Mouse (Mus musculus): ENCODE results near the gene Tmed3. TPM values are rescaled to one million over a fixed set of nuclear protein-coding genes. Genes with fewer than 3 reads are reported as not detected.
A peak's percentile ranks its signal among the peaks of the same experiment; 100 is the strongest.

The Tmed3 gene
- total and polyA plus RNA-seq, 3 experiments: 55.4 to 84.0 (median 80.9) TPM

DNA sequence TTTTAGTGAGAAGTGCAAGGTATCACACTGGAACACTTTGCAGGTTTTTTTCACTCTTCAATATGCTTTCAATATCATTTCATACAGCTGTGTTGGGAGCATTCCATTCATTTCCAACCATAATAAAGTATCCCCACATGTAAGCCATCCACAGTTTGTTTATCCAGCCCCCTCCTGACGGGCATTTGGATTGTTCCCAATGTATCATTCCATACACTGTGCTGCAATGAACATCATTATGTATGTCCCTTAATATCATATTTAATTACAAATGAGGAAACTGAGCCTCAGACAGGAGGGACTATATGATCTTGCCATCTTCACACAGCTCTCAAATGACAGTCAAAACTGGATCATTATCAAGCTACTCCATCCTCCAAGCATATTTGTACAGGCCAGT, 15.7 kb downstream of the Tmed3 start:
- H3K36me3 ChIP-seq (replicated peaks in 1 of 2; ENCODE audit: control insufficient read depth in 1 of 2, insufficient read depth in 1 of 2, low read length in 1 of 2): no peaks in the 10 kb centered on the region
- H3K27ac ChIP-seq (ENCODE audit: insufficient read depth, low read depth): no peak overlapping the region
- no peak overlapping the region for H3K9ac ChIP-seq (ENCODE audit: insufficient read depth, low read depth)
- H3K9me3 ChIP-seq (replicated peaks; ENCODE audit: low read length): no peaks in the 10 kb centered on the region
- H3K4me1 ChIP-seq (ENCODE audit: control insufficient read depth in 1 of 2, insufficient read depth in 2 of 2): peaks cover 3 to 10% of the 10 kb centered on the region in 2 experiments; a peak in 3 of 4 replicates
- in situ Hi-C loops (cut with MboI; ENCODE audit: low pct_ligation_motif_present, low pct_unique_long_range_greater_than_20kb, low sequenced_read_pairs): loop anchor here (25.0 kb wide), 1 partner anchor 452 kb away; no protein-coding TSS in a partner anchor
- dilution Hi-C loops (cut with MboI; ENCODE audit: extremely low pct_ligation_motif_present, extremely low pct_unique_long_range_greater_than_20kb, low sequenced_read_pairs): no loop called here
- TF ChIP-seq MAZ (IDR thresholded peaks at IDR 0.05; ENCODE audit: low read depth, low read length) (no peak), IRF4 (IDR thresholded peaks at IDR 0.05; ENCODE audit: low read depth, low read length) (no peak), EP300 (IDR thresholded peaks at IDR 0.05; ENCODE audit: low read length) (no peak), JUND (conservative IDR thresholded peaks at IDR 0.05; ENCODE audit: low read depth, low read length) (no peak), CHD2 (IDR thresholded peaks at IDR 0.05; ENCODE audit: low read length) (no peak), BHLHE40 (IDR thresholded peaks at IDR 0.05; ENCODE audit: low read depth, low read length) (no peak), SMC3 (IDR thresholded peaks at IDR 0.05; ENCODE audit: low read depth, low read length) (no peak)
- no peaks in the 10 kb centered on the region for H3K79me2 ChIP-seq (replicated peaks; ENCODE audit: control insufficient read depth, extremely low read depth, insufficient read depth, poor library complexity, severe bottlenecking)
- H3K4me3 ChIP-seq (replicated peaks in 1 of 3; ENCODE audit: low read depth in 2 of 3, low read length in 2 of 3, poor library complexity in 1 of 3): no peak overlapping the region
- H3K27me3 ChIP-seq (replicated peaks): no peaks in the 10 kb centered on the region
- no peak overlapping the region for H3K4me2 ChIP-seq (ENCODE audit: insufficient read depth, low read depth, poor library complexity, severe bottlenecking)
- no peak for DNase-seq (ENCODE audit: extremely low read depth)

DNA sequence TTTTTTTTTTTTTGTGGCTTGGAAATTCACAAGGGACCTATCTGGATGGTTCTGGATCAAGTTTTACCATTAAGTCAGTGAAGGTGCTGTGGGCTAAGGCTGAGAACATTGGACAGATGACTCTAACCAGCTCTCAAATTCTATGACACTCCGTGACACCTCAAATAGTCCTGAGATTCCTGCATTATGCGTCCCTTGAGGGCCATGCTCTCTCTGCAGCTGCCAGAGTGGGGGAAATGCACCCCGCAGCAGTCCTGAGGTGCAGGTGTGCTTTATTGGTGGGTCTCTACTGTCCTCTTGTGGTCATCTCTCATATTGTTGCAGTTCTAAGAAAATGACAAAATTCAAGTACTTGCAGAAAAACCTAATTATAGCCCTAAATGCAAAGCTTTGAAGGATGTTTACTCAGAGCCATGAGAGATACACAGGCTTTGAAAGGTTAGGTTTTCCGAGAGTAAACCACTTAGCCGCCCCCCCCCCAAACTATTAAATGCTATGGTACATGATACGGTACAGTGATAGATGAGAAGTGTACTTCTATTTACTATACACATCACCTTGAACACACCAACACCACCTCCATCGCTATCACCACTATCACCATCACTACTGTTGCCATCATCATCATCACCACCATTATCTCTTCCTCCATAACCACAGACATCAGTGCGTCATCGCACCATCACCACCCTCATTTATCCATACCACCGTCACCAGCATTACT, 17.2 kb downstream of the Tmed3 start:
- dilution Hi-C loops (cut with MboI; ENCODE audit: extremely low pct_ligation_motif_present, extremely low pct_unique_long_range_greater_than_20kb, low sequenced_read_pairs): no loop called here
- Histone ChIP-seq H3K79me2 (replicated peaks; ENCODE audit: control insufficient read depth, extremely low read depth, insufficient read depth, poor library complexity, severe bottlenecking) (no peaks in the 10 kb centered on the region), H3K27me3 (replicated peaks) (no peaks in the 10 kb centered on the region), H3K27ac (ENCODE audit: insufficient read depth, low read depth) (no peak overlapping the region), H3K4me2 (ENCODE audit: insufficient read depth, low read depth, poor library complexity, severe bottlenecking) (no peak overlapping the region), H3K36me3 (replicated peaks in 1 of 2; ENCODE audit: control insufficient read depth in 1 of 2, insufficient read depth in 1 of 2, low read length in 1 of 2) (no peaks in the 10 kb centered on the region), H3K4me1 (ENCODE audit: control insufficient read depth in 1 of 2, insufficient read depth in 2 of 2) (peaks cover 3 to 8% of the 10 kb centered on the region in 2 experiments; a peak in 3 of 4 replicates), H3K9ac (ENCODE audit: insufficient read depth, low read depth) (no peak overlapping the region), H3K4me3 (replicated peaks in 1 of 3; ENCODE audit: low read depth in 2 of 3, low read length in 2 of 3, poor library complexity in 1 of 3) (no peak overlapping the region), H3K9me3 (replicated peaks; ENCODE audit: low read length) (no peaks in the 10 kb centered on the region)
- in situ Hi-C loops (cut with MboI; ENCODE audit: low pct_ligation_motif_present, low pct_unique_long_range_greater_than_20kb, low sequenced_read_pairs): loop anchor here (25.0 kb wide), 1 partner anchor 450 kb away; no protein-coding TSS in a partner anchor
- peak; percentile 68 for DNase-seq (ENCODE audit: extremely low read depth)
- TF ChIP-seq TCF12 (IDR thresholded peaks at IDR 0.05; ENCODE audit: low read depth, low read length) (peak; percentile 65), NELFE (IDR thresholded peaks at IDR 0.05; ENCODE audit: low read depth, low read length) (0 out of 2 replicates have a peak, but pooled peaks have one; percentile 20), USF1 (IDR thresholded peaks at IDR 0.05; ENCODE audit: low read depth, low read length) (no peak), JUN (IDR thresholded peaks at IDR 0.05; ENCODE audit: insufficient read depth, low read depth, low read length) (no peak), SMC3 (IDR thresholded peaks at IDR 0.05; ENCODE audit: low read depth, low read length) (peak; percentile 72), ELF1 (IDR thresholded peaks at IDR 0.05; ENCODE audit: low read depth, low read length) (no peak), MYC (IDR thresholded peaks at IDR 0.05; ENCODE audit: low read depth, low read length) (0 out of 2 replicates have a peak, but pooled peaks have one; percentile 39), EP300 (IDR thresholded peaks at IDR 0.05; ENCODE audit: low read length) (0 out of 2 replicates have a peak, but pooled peaks have one; percentile 9), HCFC1 (IDR thresholded peaks at IDR 0.05; ENCODE audit: low read depth, low read length) (no peak), GABPA (IDR thresholded peaks at IDR 0.05; ENCODE audit: insufficient replicate concordance, low read depth, low read length) (no peak), CTCF (conservative IDR thresholded peaks at IDR 0.05 in 1 of 2, IDR thresholded peaks at IDR 0.05 in 1 of 2; ENCODE audit: low read depth in 2 of 2, low read length in 2 of 2) (peak; percentile 89 to 96), NRF1 (IDR thresholded peaks at IDR 0.05; ENCODE audit: low read depth, low read length) (no peak), JUND (conservative IDR thresholded peaks at IDR 0.05; ENCODE audit: low read depth, low read length) (0 out of 2 replicates have a peak, but pooled peaks have one; percentile 13), BHLHE40 (IDR thresholded peaks at IDR 0.05; ENCODE audit: low read depth, low read length) (0 out of 2 replicates have a peak, but pooled peaks have one; percentile 12), RAD21 (IDR thresholded peaks at IDR 0.05; ENCODE audit: low read depth, low read length) (peak; percentile 94), MEF2A (IDR thresholded peaks at IDR 0.05; ENCODE audit: borderline replicate concordance, low read depth, low read length) (0 out of 2 replicates have a peak, but pooled peaks have one; percentile 35), MAZ (IDR thresholded peaks at IDR 0.05; ENCODE audit: low read depth, low read length) (no peak)

Measured in CH12.LX (cell line).